Comparison of ENCODE assay signal across 11 mouse cellular contexts in genomic region chr16:67243598-67243997, GRCm38 (mm10).
"Had no signal": no experiment of that assay in that cellular context is flagged by ENCODE, and none has a peak within 500 bp of the region (broad histone marks: within the 10 kb centered on the region; RNA-seq: fewer than 3 reads in every experiment).

No protein-coding gene starts in this region.

- DNase-seq: kidney, postnatal 36 days; layer of hippocampus, adult 9-11 months; layer of hippocampus, postnatal 36 days; lung, embryonic 14.5 days; lung, postnatal 10 days; lung, postnatal 4 days; retina, postnatal 1 day; right cerebral cortex, postnatal 4 days; spleen, adult 18-20 months; thymus, adult 18-20 months; thymus, postnatal 14 days had no signal
